Mouse (Mus musculus) midbrain, embryonic 15.5 days (tissue): ENCODE data around the gene Serpinb6a. TPM values are rescaled to one million over a fixed set of nuclear protein-coding genes. Genes with fewer than 3 reads are reported as not detected.
"Not testable (repeated sequence)": the region's sequence is repeated elsewhere in the genome, so short reads cannot be mapped to it uniquely, and the experiment has no call there.

ENCODE experiments used
- ATAC-seq: fragments of 200-750 bp; cut with Nextera tagmentation; replicated peaks from 2 replicates; pipeline ENCODE4 v1.8.0; 2017; ENCODE audit warnings: moderate TSS enrichment
- H3K27ac ChIP-seq: fragments of 300-500 bp; sonication (generic); 2 replicates; pipeline ENCODE4 v1.5.1; 2015; ENCODE audit warnings: mild to moderate bottlenecking, inconsistent platforms
- H3K27me3 ChIP-seq: fragments of 300-500 bp; sonication (generic); replicated peaks from 2 replicates; pipeline ENCODE4 v1.6.1; 2015; ENCODE audit warnings: inconsistent platforms
- H3K36me3 ChIP-seq: fragments of 300-500 bp; sonication (generic); replicated peaks from 2 replicates; pipeline ENCODE4 v1.6.1; 2015; ENCODE audit warnings: inconsistent platforms
- H3K4me1 ChIP-seq: fragments of 300-500 bp; sonication (generic); 2 replicates; pipeline ENCODE4 v1.6.1; 2015; ENCODE audit warnings: inconsistent platforms
- H3K4me2 ChIP-seq: fragments of 300-500 bp; sonication (generic); 2 replicates; pipeline ENCODE4 v1.6.1; 2015; ENCODE audit warnings: inconsistent platforms, mild to moderate bottlenecking, moderate library complexity
- H3K4me3 ChIP-seq: fragments of 300-500 bp; sonication (generic); 2 replicates; pipeline ENCODE4 v1.5.1; 2015; ENCODE audit warnings: mild to moderate bottlenecking, inconsistent platforms
- H3K9ac ChIP-seq: fragments of 300-500 bp; sonication (generic); 2 replicates; pipeline ENCODE4 v1.6.1; 2015; ENCODE audit warnings: mild to moderate bottlenecking, inconsistent platforms
- H3K9me3 ChIP-seq: fragments of 300-500 bp; sonication (generic); 2 replicates; pipeline ENCODE4 v1.6.1; 2016; ENCODE audit warnings: inconsistent platforms
- WGBS: fragments of 180-500 bp; shearing (Covaris S2); methylation state at CpG from one replicate; pipeline ENCODE4 v1.1.7; 2015; ENCODE audit warnings: mixed read lengths; 5-methylcytosine and 5-hydroxymethylcytosine counted together
- polyA plus RNA-seq: library from polyadenylated mRNA; unstranded; fragments of >200 nt; fragmentation: Nextera tagmentation; extraction: Ambion mirVana; gene quantifications from 2 replicates; pipeline ENCODE4 v1.2.1, GENCODE M21; 2015

Gene Serpinb6a
- polyA plus RNA-seq, 1 experiment from 2014 or later: 33.9 TPM

DNA sequence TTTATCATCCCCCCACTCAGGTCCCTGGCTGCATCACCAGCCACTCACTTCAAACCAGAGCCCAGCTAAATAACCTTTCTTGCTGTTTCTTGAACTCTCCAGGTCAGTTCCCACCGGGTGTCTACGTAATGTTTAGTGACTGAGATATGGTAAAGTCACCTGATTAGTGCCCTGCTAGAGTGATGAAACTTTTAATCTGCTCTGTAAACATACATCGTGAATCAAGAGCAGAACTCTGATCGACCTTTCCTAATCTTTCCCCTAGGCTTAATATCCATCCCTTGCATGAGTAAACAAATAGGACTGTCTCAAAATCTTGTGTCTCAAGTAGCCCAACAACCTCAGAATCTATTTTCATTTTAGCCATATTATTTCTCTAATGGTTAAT, 36.6 kb downstream of the Serpinb6a start:
- Histone ChIP-seq H3K9ac (no peak overlapping the region), H3K9me3 (no peaks in the 10 kb centered on the region), H3K4me3 (no peak overlapping the region), H3K4me2 (no peak overlapping the region), H3K4me1 (peaks cover 8% of the 10 kb centered on the region; the same call in 1 of the 2 replicates), H3K36me3 (no peaks in the 10 kb centered on the region), H3K27ac (no peak overlapping the region), H3K27me3 (no peaks in the 10 kb centered on the region)
- WGBS: 73% methylated on average over 4 of the region's 4 CpGs
- ATAC-seq: no peak

DNA sequence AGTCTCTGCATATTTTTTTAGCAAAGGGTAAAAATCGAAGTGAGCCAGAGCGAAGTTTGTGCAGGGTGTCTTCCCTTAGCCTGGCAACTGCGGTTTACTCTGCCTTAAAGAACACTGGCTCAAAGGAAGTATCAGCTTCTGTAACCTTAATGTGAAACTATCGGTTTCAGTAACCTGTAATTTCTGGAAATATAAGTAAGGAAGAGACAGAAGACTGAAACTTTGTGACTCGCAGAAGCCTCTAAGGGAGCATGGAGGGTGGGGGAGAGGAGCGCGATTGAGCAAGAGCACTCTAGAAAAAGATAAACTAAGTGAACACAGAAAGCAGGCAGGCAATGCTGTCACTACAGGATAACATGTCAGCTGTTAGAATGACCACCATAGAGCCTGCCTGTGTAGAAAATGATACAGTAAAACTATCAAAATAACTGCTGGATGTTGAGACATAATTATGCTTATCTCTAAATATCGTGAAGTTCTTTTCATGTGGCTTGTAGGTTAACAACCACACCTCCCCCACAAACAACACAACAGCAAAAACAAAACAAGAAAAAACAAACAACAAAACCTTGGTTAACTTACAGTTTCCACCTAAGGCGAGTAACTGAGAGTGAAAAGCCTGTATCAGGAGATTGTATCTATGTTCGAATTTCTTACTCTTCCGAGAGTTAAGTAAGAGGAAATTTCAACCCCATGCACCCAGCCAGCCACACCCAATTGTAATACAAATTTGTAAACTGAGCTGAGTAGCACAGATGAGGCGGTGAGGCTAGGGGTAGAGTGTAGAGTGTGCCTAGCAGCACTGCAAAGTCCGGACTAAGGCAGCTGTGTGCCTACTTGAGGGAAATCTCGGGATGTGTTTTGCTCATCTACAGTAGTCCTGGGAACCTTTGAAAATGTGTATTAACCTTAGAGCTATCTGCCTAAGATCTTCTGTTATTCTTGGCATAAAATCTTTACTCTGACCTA, 37.3 kb downstream of the Serpinb6a start:
- Histone ChIP-seq H3K4me1 (peaks cover 8% of the 10 kb centered on the region; the same call in 1 of the 2 replicates), H3K27ac (peak overlapping the region; percentile 67), H3K4me2 (peak overlapping the region; percentile 76), H3K36me3 (no peaks in the 10 kb centered on the region), H3K27me3 (no peaks in the 10 kb centered on the region), H3K4me3 (peak overlapping the region; percentile 46), H3K9ac (peak overlapping the region; percentile 38), H3K9me3 (no peaks in the 10 kb centered on the region)
- 26% methylated on average over 14 of the region's 14 CpGs for WGBS
- ATAC-seq: no peak

DNA sequence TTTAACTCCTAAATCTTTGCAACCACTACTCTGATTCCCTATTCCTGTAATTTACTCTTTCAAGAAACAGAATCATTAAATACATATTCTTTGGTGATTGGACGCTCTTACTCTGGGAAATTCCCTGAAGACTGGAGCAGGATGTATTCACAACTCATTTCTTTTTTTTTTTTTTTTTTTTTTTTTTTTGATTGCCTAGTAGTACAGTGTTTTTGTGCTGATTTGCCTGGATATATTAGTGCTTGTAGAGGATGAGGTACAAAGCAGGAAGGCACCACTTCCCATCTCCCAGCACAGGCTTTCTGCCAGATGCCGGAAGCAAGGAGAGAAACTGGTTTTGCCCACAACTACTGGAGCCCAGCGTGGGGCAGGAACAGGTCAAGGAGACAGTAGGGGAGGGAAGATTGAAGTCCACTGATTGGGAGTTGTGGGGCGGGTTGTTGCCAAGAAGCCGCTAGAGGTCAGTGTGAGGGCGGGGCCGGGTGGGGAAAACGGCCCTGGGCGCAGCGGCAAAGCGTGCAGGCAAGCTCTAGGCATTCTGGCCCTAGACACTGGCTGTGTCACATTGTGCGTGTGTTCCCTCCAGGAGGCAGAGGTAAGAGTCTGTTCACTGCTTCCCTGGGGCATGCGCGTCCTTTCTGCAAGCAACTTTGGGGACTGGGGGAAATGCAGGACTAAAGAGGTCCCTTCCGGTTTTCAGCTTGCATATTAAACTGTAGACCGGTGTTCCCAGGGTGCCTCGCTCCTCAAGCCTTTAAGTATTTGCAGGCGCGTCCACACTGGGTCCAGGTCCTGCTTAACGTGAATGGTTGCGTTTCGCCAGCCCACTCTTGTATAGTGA, 38.2 kb downstream of the Serpinb6a start, which contains the start of gene Nqo2:
Gene Nqo2 (plus strand): TSS at position 482 of the 841 bp plus-strand sequence.
- H3K9ac ChIP-seq: peak within 1 kb of the TSS; percentile 38
- ATAC-seq: peak; percentile 93
- peak within 1 kb of the TSS; percentile 76 for H3K4me2 ChIP-seq
- H3K27ac ChIP-seq: peak within 1 kb of the TSS; percentile 67
- H3K4me1 ChIP-seq: peaks cover 8% of the 10 kb centered on the region; the same call in 1 of the 2 replicates
- H3K4me3 ChIP-seq: peak within 1 kb of the TSS; percentile 46
- no peaks in the 10 kb centered on the region for H3K36me3 ChIP-seq
- no peaks in the 10 kb centered on the region for H3K9me3 ChIP-seq
- no peaks in the 10 kb centered on the region for H3K27me3 ChIP-seq
- 3% methylated on average over 22 of the region's 22 CpGs for WGBS

GRCm38 (mm10) chr13:33959771-33960170, 42.8 kb downstream of the Serpinb6a start:
- Histone ChIP-seq H3K4me2 (no peak overlapping the region), H3K27ac (no peak overlapping the region), H3K9ac (no peak overlapping the region), H3K36me3 (no peaks in the 10 kb centered on the region), H3K27me3 (no peaks in the 10 kb centered on the region), H3K4me3 (no peak overlapping the region), H3K9me3 (no peaks in the 10 kb centered on the region), H3K4me1 (peaks cover 5% of the 10 kb centered on the region; the same call in 1 of the 2 replicates)
- ATAC-seq: no peak
- 88% methylated on average over 2 of the region's 2 CpGs for WGBS

GRCm38 (mm10) chr13:33956571-33957421, 45.8 kb downstream of the Serpinb6a start:
- H3K4me1 ChIP-seq: no peaks in the 10 kb centered on the region
- no peaks in the 10 kb centered on the region for H3K27me3 ChIP-seq
- H3K4me3 ChIP-seq: no peak overlapping the region
- no peaks in the 10 kb centered on the region for H3K9me3 ChIP-seq
- no peak overlapping the region for H3K4me2 ChIP-seq
- no peak overlapping the region for H3K27ac ChIP-seq
- H3K36me3 ChIP-seq: no peaks in the 10 kb centered on the region
- WGBS: 36% methylated on average over 6 of the region's 6 CpGs
- ATAC-seq: peak; percentile 82
- no peak overlapping the region for H3K9ac ChIP-seq

- Histone ChIP-seq H3K27me3 (no peaks in the 10 kb centered on the region), H3K27ac (no peak overlapping the region), H3K9ac (no peak overlapping the region), H3K4me2 (no peak overlapping the region), H3K9me3 (no peaks in the 10 kb centered on the region), H3K4me1 (no peaks in the 10 kb centered on the region), H3K36me3 (no peaks in the 10 kb centered on the region), H3K4me3 (no peak overlapping the region)
- no peak for ATAC-seq
- 81% methylated on average over 2 of the region's 2 CpGs for WGBS
Observed at GRCm38 (mm10) chr13:33952947-33953346, 49.6 kb downstream of the Serpinb6a start.

DNA sequence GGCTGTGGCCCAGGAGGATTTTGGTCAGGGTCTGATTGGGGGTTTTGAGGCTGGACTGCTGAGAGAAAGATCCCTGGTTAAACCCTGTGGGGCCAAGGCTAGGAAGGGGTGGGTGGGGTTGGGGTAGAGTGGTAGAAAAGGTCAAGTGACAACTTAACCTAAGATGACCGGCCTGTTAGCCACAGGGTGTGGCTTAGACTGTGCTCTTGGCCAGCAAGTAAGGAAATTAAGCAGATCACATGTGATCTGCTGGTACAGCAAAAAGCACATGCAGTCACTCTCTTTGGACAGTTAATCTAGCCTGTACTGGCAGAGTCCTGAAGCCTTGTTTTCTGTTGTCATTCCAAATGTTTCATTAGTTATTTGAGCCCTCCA, 50.5 kb downstream of the Serpinb6a start:
- Histone ChIP-seq H3K4me3 (no peak overlapping the region), H3K4me1 (no peaks in the 10 kb centered on the region), H3K36me3 (no peaks in the 10 kb centered on the region), H3K27ac (no peak overlapping the region), H3K9ac (no peak overlapping the region), H3K27me3 (no peaks in the 10 kb centered on the region), H3K4me2 (no peak overlapping the region), H3K9me3 (no peaks in the 10 kb centered on the region)
- 73% methylated on average over 1 of the region's 1 CpGs for WGBS
- ATAC-seq: no peak

- 86% methylated on average over 4 of the region's 4 CpGs for WGBS
- Histone ChIP-seq H3K27ac (no peak overlapping the region), H3K27me3 (no peaks in the 10 kb centered on the region), H3K4me3 (no peak overlapping the region), H3K4me2 (no peak overlapping the region), H3K36me3 (no peaks in the 10 kb centered on the region), H3K4me1 (no peaks in the 10 kb centered on the region), H3K9ac (no peak overlapping the region), H3K9me3 (no peaks in the 10 kb centered on the region)
- no peak for ATAC-seq
Observed at GRCm38 (mm10) chr13:33951308-33952074, 51.1 kb downstream of the Serpinb6a start.

DNA sequence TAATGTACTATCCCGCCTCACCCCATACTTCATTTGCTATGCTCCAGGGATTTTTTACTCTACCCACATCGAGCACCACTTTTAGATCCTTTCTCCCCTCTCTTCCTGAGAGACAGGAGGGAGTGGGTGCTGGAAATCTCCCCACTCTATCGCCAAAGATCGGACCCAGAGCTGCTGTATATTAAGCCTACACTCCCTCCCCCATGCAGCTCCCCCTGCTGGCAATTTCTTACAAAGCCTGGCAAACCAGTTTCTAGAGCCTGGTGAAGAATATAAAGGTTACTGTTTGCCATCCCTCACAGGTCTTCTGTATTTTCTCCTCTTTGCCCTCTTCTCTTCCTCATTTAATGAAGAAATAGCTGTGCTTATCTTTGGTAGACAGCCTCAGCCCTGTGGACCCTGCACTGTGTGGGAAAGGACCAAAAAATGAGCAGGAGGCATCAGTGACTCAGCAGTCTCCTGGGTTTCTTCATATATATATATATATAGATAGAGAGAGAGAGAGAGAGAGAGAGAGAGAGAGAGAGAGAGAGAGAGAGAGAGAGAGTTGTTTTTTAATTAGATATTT, 60.3 kb downstream of the Serpinb6a start:
- Histone ChIP-seq H3K4me3 (no peak overlapping the region), H3K9ac (no peak overlapping the region), H3K4me1 (no peaks in the 10 kb centered on the region), H3K9me3 (no peaks in the 10 kb centered on the region), H3K27ac (no peak overlapping the region), H3K4me2 (no peak overlapping the region), H3K36me3 (no peaks in the 10 kb centered on the region), H3K27me3 (no peaks in the 10 kb centered on the region)
- 47% methylated on average over 4 of the region's 4 CpGs for WGBS
- no peak for ATAC-seq

GRCm38 (mm10) chr13:33941288-33941808, 61.2 kb downstream of the Serpinb6a start:
- no peak for ATAC-seq
- Histone ChIP-seq H3K4me3 (no peak overlapping the region), H3K9ac (no peak overlapping the region), H3K27ac (no peak overlapping the region), H3K9me3 (no peaks in the 10 kb centered on the region), H3K4me2 (no peak overlapping the region), H3K4me1 (no peaks in the 10 kb centered on the region), H3K36me3 (no peaks in the 10 kb centered on the region), H3K27me3 (no peaks in the 10 kb centered on the region)
- WGBS: 80% methylated on average over 5 of the region's 5 CpGs

- not testable (repeated sequence) for H3K4me3 ChIP-seq, H3K27me3 ChIP-seq, H3K27ac ChIP-seq, H3K4me2 ChIP-seq, ATAC-seq, H3K9ac ChIP-seq, H3K9me3 ChIP-seq, H3K36me3 ChIP-seq, H3K4me1 ChIP-seq
Observed at GRCm38 (mm10) chr13:33937587-33937986, 65.0 kb downstream of the Serpinb6a start.
